Mouse (Mus musculus): ENCODE measurements at regions not wholly inside any gene's neighbourhood (a gene's known extent, or its start where the extent isn't known, plus 50 kb on each side); places are given as distances from the start of the nearest gene placed in this dataset.

DNA sequence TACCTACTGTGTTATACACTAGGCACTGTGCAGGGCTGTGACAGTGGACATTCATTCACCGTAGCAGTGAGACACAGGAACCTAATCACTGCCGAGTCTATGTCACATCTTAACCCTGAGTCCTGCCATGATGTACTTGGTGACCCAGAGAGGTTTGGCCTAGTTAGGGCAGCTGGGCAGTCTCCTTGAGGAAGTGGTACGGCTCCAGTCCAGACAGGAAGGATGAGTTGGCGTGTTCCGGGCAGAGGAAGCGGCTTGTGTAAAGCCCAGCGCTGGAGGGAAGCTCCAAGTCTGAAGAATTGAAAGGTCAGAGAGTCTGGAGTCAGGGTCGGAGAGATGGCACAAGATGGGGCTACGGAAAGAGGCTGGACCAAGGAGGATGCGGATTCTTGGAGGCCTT is 99.4 kb upstream of the Smim15 start:
- DNase-seq (ENCODE audit: extremely low read depth, insufficient read length, low spot score), result no peak

GRCm38 (mm10) chr13:107942979-107943378 is 101.3 kb upstream of the Smim15 start:
- DNase-seq (ENCODE audit: extremely low read depth, insufficient read length, low spot score), result no peak

GRCm38 (mm10) chr13:107942297-107942962 is 101.8 kb upstream of the Smim15 start:
- DNase-seq (ENCODE audit: extremely low read depth, insufficient read length, low spot score), result no peak

- peak; percentile 71 for DNase-seq (ENCODE audit: extremely low read depth, insufficient read length, low spot score)
These were observed 104.2 kb upstream of the Smim15 start for GRCm38 (mm10) chr13:107939916-107940646.

DNA sequence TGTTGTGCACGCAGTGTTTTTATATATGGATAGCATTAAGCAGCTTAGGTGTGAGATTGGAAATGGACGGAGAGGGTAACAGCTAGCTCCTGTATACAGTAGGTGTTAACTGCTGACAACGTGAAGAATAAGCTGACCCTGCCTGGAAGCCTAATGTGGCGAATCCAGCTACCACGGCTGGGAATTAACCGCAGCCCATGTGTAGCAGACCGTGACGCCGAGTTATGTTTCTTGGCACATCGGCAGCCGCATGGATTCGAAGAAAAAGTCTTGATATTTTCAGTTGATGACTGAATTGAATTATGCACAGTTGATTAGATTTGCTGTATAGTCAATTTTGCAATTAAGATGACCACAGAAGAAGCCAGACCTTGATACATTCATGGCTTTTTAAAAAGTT is 108.6 kb upstream of the Smim15 start:
- no peak for DNase-seq (ENCODE audit: extremely low read depth, insufficient read length, low spot score)

GRCm38 (mm10) chr13:107934691-107935090 is 109.6 kb upstream of the Smim15 start:
- DNase-seq (ENCODE audit: extremely low read depth, insufficient read length, low spot score), result no peak

GRCm38 (mm10) chr13:107933598-107934571 is 110.4 kb upstream of the Smim15 start:
- no peak for DNase-seq (ENCODE audit: extremely low read depth, insufficient read length, low spot score)

- DNase-seq (ENCODE audit: extremely low read depth, insufficient read length, low spot score), result no peak
These were observed 111.7 kb upstream of the Smim15 start for GRCm38 (mm10) chr13:107932423-107933032.

GRCm38 (mm10) chr13:107931216-107931615 is 113.0 kb upstream of the Smim15 start:
- no peak for DNase-seq (ENCODE audit: extremely low read depth, insufficient read length, low spot score)

GRCm38 (mm10) chr13:107927499-107928215 is 116.6 kb upstream of the Smim15 start:
- no peak for DNase-seq (ENCODE audit: extremely low read depth, insufficient read length, low spot score)

GRCm38 (mm10) chr13:107925470-107925869 is 118.8 kb upstream of the Smim15 start:
- DNase-seq (ENCODE audit: extremely low read depth, insufficient read length, low spot score), result no peak

GRCm38 (mm10) chr13:107923129-107924114 is 120.8 kb upstream of the Smim15 start:
- no peak for DNase-seq (ENCODE audit: extremely low read depth, insufficient read length, low spot score)

GRCm38 (mm10) chr13:107919403-107919802 is 124.8 kb upstream of the Smim15 start:
- no peak for DNase-seq (ENCODE audit: extremely low read depth, insufficient read length, low spot score)

GRCm38 (mm10) chr13:107918478-107918877 is 125.8 kb upstream of the Smim15 start:
- DNase-seq (ENCODE audit: extremely low read depth, insufficient read length, low spot score), result no peak

DNA sequence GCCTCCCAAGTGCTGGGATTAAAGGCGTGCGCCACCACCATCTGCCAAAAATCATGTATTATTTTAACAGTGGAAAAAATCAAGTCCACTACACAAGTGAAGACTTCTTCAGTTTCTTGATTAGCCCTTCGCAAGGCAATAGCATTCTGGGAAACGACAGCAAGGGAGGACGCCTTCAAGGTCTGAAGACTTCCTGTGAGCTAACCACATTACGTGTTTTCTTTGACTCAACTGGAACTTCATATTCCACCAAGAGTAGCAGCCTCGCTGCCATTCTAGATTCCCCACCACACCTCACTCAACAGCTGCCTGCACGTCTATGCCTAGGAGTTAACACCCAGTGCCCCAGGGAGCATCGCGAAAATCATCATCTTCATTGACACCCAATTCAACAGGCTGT is 126.2 kb upstream of the Smim15 start:
- DNase-seq (ENCODE audit: extremely low read depth, insufficient read length, low spot score), result no peak

DNA sequence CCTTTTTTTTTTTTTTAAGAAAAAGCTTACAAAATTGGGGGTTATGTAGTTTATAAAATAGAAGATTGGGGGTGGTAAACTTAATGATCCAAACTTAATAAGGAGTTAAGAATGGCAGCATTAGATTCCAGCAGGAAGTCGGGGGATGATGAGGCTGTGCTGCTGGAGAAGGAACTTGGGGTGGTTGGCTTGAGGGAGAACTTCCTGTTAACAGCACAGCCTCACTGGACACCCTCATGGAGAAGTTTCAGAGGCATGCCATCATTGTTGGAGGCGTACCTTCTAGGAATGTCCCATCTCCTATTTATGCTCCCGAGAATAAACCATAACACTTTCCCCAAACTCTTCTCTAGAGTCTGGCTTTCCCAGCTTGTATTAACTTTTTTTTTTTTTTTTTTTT is 126.7 kb upstream of the Smim15 start:
- no peak for DNase-seq (ENCODE audit: extremely low read depth, insufficient read length, low spot score)

- no peak for DNase-seq (ENCODE audit: extremely low read depth, insufficient read length, low spot score)
These were observed 134.1 kb upstream of the Smim15 start for GRCm38 (mm10) chr13:107910125-107910524.

GRCm38 (mm10) chr13:107909343-107910067 is 134.7 kb upstream of the Smim15 start:
- no peak for DNase-seq (ENCODE audit: extremely low read depth, insufficient read length, low spot score)
